Mouse (Mus musculus): Measurements from ENCODE around the gene Traf3.

- no peak for TF ChIP-seq CTCF (conservative IDR thresholded peaks at IDR 0.05; ENCODE audit: insufficient read depth, insufficient read length, low read depth, low read length)
- no peak for TF ChIP-seq POLR2A (IDR thresholded peaks at IDR 0.05; ENCODE audit: low read depth, low read length)
These were observed 73.8 kb downstream of the Traf3 start for GRCm38 (mm10) chr12:111239930-111240329.
